Mouse (Mus musculus) embryonic facial prominence, embryonic 11.5 days (tissue): Measurements from ENCODE around the gene Sit1. TPM values are rescaled to one million over a fixed set of nuclear protein-coding genes. Genes with fewer than 3 reads are reported as not detected.

Source experiments
- ATAC-seq: fragments of 200-750 bp; cut with Nextera tagmentation; replicated peaks from 2 replicates; pipeline ENCODE4 v1.8.0; 2017; ENCODE audit warnings: low read depth; ENCODE audit not compliant: insufficient number of reproducible peaks, low FRiP score, low TSS enrichment
- DNase-seq: peaks from one replicate; pipeline ENCODE4 v3.0.0-alpha.2; 2015; ENCODE audit warnings: low spot score
- H3K27ac ChIP-seq: fragments of 300-500 bp; sonication (generic); replicated peaks from 2 replicates; pipeline ENCODE4 v1.5.1; 2014; ENCODE audit warnings: mild to moderate bottlenecking, low read depth, low read length, control low read depth
- H3K27me3 ChIP-seq: fragments of 300-500 bp; sonication (generic); 2 replicates; pipeline ENCODE4 v1.6.1; 2014; ENCODE audit warnings: mild to moderate bottlenecking, low read length, moderate library complexity, mixed read lengths; ENCODE audit not compliant: control insufficient read depth, insufficient read depth
- H3K36me3 ChIP-seq: fragments of 300-500 bp; sonication (generic); replicated peaks from 2 replicates; pipeline ENCODE4 v1.6.1; 2014; ENCODE audit warnings: low read depth, mild to moderate bottlenecking, low read length, moderate library complexity, mixed read lengths; ENCODE audit not compliant: control insufficient read depth, insufficient read depth
- H3K4me1 ChIP-seq: fragments of 300-500 bp; sonication (generic); 2 replicates; pipeline ENCODE4 v1.6.1; 2014; ENCODE audit warnings: low read length, mixed read lengths; ENCODE audit not compliant: control insufficient read depth, insufficient read depth
- H3K4me2 ChIP-seq: fragments of 300-500 bp; sonication (generic); 2 replicates; pipeline ENCODE4 v1.6.1; 2014; ENCODE audit warnings: low read depth, mild to moderate bottlenecking, control low read depth, low read length, moderate library complexity
- H3K4me3 ChIP-seq: fragments of 300-500 bp; sonication (generic); 2 replicates; pipeline ENCODE4 v1.5.1; 2014; ENCODE audit warnings: low read depth, low read length, control low read depth
- H3K9ac ChIP-seq: fragments of 300-500 bp; sonication (generic); replicated peaks from 2 replicates; pipeline ENCODE4 v1.6.1; 2014; ENCODE audit warnings: mild to moderate bottlenecking, control low read depth, low read length
- H3K9me3 ChIP-seq: fragments of 300-500 bp; sonication (generic); replicated peaks from 2 replicates; pipeline ENCODE4 v1.6.1; 2016; ENCODE audit warnings: mild to moderate bottlenecking, low read length, inconsistent platforms, mixed read lengths; ENCODE audit not compliant: control insufficient read depth
- WGBS: fragments of 180-500 bp; shearing (Covaris S2); extraction: QIAGEN DNeasy Blood & Tissue Kit; methylation state at CpG from one replicate; pipeline ENCODE4 v1.1.7; 2014; 5-methylcytosine and 5-hydroxymethylcytosine counted together
- polyA plus RNA-seq: library from polyadenylated mRNA; unstranded; fragments of >200 nt; fragmentation: Nextera tagmentation; extraction: Ambion mirVana; gene quantifications from 2 replicates; pipeline ENCODE4 v1.2.1, GENCODE M21; 2014

The Sit1 gene
- polyA plus RNA-seq = not detected in 2 replicates

DNA sequence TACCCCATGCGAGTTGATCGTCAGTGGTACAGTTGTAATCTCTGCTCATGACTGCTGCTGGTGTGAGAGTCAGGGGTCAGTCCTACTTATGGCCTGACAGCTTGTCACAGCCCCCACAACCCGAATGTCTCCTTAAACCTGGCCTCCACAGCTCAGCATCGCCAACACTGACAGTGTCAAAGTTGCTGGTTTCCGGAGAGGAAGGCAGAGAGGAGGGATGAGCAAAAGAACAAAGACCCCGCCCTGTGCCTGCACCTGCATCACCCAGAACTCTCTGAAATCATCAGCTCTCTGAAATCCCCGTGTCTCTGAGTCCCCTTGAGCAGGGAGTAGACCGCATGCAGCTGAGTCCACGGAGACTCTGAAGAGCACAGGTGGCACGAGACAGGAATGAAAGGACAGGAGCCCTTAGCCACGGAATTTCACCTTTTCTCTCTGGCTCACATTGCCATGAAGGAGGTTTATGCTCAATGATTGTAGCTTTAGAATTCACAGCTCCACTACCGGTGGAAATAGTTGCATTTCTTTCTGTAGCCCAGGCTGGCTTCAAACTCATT is at the start of gene Sit1:
TSS of gene Sit1 (minus strand) at position 200 of the 557 bp plus-strand sequence.
- 61% methylated on average over 12 of the region's 12 CpGs for WGBS
- H3K4me1 ChIP-seq = no peaks in the 10 kb centered on the region
- H3K27ac ChIP-seq = no peak within 1 kb of the TSS
- no peaks in the 10 kb centered on the region for H3K27me3 ChIP-seq
- no peak within 1 kb of the TSS for H3K9ac ChIP-seq
- no peaks in the 10 kb centered on the region for H3K36me3 ChIP-seq
- H3K4me3 ChIP-seq = no peak within 1 kb of the TSS
- ATAC-seq (no peak), DNase-seq (no peak)
- no peak within 1 kb of the TSS for H3K4me2 ChIP-seq
- H3K9me3 ChIP-seq = no peaks in the 10 kb centered on the region

DNA sequence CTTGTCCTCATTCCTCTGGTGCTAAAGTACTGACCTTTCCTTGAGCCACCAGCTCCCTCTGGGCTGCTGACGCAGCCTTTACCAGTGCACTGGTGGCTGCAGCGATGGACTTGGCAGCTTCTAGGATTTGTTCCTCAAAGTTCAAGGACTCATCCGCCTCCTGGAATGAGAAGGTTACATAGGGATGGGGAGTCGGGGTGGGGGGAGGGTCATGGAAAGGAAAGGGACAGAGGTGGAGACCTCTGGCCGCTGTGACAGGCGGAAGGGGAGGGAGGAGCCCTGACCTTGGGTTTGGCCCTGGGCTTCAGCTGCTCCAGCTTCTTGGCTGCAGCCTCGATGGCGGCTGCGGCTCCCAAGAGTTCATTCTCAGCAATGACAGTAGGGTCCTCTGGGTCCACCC is 49.7 kb upstream of the Sit1 start:
- Histone ChIP-seq H3K9ac (no peak overlapping the region), H3K4me3 (no peak overlapping the region), H3K36me3 (peaks cover 24% of the 10 kb centered on the region), H3K27ac (no peak overlapping the region), H3K4me2 (no peak overlapping the region), H3K27me3 (no peaks in the 10 kb centered on the region), H3K9me3 (no peaks in the 10 kb centered on the region), H3K4me1 (no peaks in the 10 kb centered on the region)
- ATAC-seq (no peak), DNase-seq (no peak)
- WGBS = 80% methylated on average over 9 of the region's 9 CpGs

DNA sequence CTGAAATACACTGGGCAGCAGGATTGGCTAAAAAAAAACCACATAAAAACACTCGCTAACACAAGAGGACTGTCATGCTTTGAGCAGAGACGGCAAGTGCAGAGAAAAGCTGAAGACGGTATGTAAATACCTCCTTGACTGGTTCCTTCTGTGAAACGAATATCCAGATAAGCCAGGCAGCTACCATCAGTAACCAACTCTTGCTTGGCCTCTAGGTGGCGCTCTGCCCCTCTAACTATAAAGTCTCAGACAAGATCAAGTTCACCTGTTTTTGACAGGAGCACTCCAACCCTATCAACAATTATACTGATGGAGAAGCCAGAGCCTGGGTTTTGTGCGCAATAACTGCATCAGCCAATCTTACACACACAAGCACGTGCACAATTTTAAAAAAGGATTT is 47.0 kb upstream of the Sit1 start:
- Histone ChIP-seq H3K4me2 (no peak overlapping the region), H3K27ac (no peak overlapping the region), H3K9me3 (no peaks in the 10 kb centered on the region), H3K4me1 (no peaks in the 10 kb centered on the region), H3K27me3 (no peaks in the 10 kb centered on the region), H3K36me3 (peaks cover 17% of the 10 kb centered on the region), H3K4me3 (no peak overlapping the region), H3K9ac (no peak overlapping the region)
- DNase-seq (peak; percentile 80), ATAC-seq (no peak)
- WGBS = 25% methylated on average over 7 of the region's 7 CpGs

DNA sequence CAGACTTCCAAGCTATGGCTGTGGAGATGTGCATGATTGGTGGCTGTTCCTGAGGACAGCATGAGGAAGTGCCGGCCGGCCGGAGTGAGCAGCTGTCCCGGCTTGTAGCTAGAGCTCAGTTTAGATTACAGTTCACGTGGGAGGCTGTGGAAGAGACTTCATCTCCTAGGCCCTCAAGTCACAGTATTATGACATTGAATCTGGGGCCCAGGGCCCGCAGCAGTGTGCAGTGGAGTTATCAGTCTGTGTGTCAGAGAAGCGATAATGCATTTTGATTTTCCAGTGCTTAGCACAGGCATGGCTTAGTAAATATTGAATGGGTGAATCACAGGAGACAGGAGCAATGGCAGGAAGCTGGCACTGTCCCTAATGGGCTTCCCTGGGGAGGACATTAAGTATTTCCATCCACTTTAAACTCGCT is 46.6 kb upstream of the Sit1 start:
- ATAC-seq (no peak), DNase-seq (no peak)
- Histone ChIP-seq H3K4me3 (no peak overlapping the region), H3K36me3 (peaks cover 13% of the 10 kb centered on the region), H3K27me3 (no peaks in the 10 kb centered on the region), H3K9ac (no peak overlapping the region), H3K4me2 (no peak overlapping the region), H3K27ac (no peak overlapping the region), H3K9me3 (no peaks in the 10 kb centered on the region), H3K4me1 (no peaks in the 10 kb centered on the region)
- 68% methylated on average over 8 of the region's 8 CpGs for WGBS

DNA sequence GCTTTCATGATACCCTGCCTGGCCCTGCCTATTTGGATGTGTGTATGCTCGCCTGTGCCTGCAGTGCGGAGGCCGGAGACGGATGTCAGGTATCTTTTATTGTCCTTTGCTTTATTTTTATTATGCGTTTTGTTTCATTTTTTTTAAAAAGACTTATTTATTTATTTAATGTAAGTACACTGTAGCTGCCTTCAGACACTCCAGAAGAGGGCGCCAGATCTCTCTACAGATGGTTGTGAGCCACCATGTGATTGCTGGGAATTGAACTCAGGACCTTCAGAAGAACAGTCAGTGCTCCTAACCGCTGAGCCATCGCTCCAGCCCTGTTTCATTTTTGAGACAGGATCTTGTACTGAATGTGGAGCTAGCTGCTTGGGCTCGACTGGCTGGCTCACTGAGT is 45.0 kb upstream of the Sit1 start:
- 74% methylated on average over 9 of the region's 9 CpGs for WGBS
- Histone ChIP-seq H3K27ac (no peak overlapping the region), H3K36me3 (peaks cover 7% of the 10 kb centered on the region), H3K4me2 (no peak overlapping the region), H3K27me3 (peaks cover 9% of the 10 kb centered on the region), H3K4me1 (peaks cover under 1% of the 10 kb centered on the region; the same call in 1 of the 2 replicates), H3K4me3 (no peak overlapping the region), H3K9me3 (no peaks in the 10 kb centered on the region), H3K9ac (no peak overlapping the region)
- no peak for DNase-seq
- ATAC-seq = no peak

DNA sequence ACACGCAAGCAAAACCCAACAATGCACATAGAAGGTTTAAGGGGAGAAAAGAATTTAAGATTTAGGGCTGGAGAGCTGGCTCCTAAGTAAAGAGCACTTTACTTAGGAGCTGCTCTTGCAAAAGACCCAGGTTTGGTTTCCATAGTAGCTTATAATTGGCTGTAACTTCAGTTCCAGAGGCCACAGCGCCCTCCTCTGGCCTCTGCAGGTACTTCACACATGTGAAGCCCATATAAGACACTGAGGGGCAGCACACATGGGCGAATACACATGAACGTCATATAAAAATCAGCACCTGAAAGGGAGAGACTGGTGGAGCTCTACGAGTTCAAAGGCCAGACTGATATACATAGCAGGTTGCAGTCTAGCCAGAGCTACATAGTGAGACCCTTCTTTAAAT is 44.3 kb upstream of the Sit1 start:
- no peak overlapping the region for H3K9ac ChIP-seq
- H3K36me3 ChIP-seq = peaks cover 3% of the 10 kb centered on the region
- no peaks in the 10 kb centered on the region for H3K9me3 ChIP-seq
- DNase-seq (no peak), ATAC-seq (no peak)
- no peak overlapping the region for H3K4me3 ChIP-seq
- WGBS = 64% methylated on average over 5 of the region's 5 CpGs
- peaks cover 12% of the 10 kb centered on the region for H3K27me3 ChIP-seq
- H3K4me1 ChIP-seq = peaks cover 2% of the 10 kb centered on the region; the same call in 1 of the 2 replicates
- H3K4me2 ChIP-seq = no peak overlapping the region
- H3K27ac ChIP-seq = no peak overlapping the region

DNA sequence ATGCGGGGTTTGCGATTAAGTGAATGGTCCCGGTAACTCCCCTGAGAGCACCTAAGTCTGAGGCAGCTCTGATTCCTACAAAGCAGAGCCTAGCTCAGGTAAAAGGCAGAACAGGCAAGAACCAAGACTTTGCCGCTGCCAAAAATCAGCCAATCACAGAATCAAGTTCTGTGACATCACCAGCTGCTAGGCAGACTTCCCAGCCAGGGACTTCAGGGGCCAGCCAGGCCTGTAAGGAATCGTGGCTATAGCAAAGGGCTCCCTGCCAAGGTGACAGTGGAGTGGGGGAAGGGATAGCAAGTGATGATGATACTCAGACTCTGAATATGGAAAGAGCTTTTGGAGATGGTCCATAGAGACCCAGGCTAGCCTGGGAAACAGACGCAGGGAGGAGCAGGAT is 36.4 kb upstream of the Sit1 start:
- peaks cover 2% of the 10 kb centered on the region; the same call in 1 of the 2 replicates for H3K4me1 ChIP-seq
- H3K36me3 ChIP-seq = no peaks in the 10 kb centered on the region
- H3K27ac ChIP-seq = no peak overlapping the region
- H3K4me3 ChIP-seq = no peak overlapping the region
- peaks cover 16% of the 10 kb centered on the region for H3K27me3 ChIP-seq
- ATAC-seq (0 out of 2 replicates have a peak, but pooled peaks have one; percentile 14), DNase-seq (peak; percentile 90)
- H3K4me2 ChIP-seq = 0 out of 2 replicates have a peak overlapping the region, but pooled peaks have one; percentile 5
- no peaks in the 10 kb centered on the region for H3K9me3 ChIP-seq
- WGBS = 12% methylated on average over 6 of the region's 6 CpGs
- H3K9ac ChIP-seq = no peak overlapping the region

DNA sequence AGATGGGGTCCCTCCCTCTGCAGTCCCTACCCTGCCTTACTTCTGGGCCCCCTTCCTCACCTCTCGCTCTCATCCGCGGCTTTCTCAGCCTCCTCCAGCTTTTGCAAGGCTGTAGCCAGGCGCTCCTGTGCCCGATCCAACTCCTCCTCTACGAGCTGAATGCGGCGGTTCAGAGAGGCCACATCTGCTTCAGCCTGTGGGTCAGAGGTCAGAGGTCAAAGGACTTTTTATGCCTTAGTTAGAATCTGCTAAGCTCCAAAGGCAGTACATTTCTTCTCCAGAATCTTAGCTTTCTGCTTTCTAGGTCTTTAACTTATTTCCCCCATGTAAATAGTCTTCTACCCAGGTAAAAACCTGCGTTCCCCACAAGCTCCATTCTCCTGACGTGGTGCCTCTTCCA is 36.0 kb upstream of the Sit1 start:
- no peaks in the 10 kb centered on the region for H3K36me3 ChIP-seq
- DNase-seq = no peak
- H3K9ac ChIP-seq = no peak overlapping the region
- H3K4me1 ChIP-seq = peaks cover 2% of the 10 kb centered on the region; the same call in 1 of the 2 replicates
- no peaks in the 10 kb centered on the region for H3K9me3 ChIP-seq
- no peak overlapping the region for H3K27ac ChIP-seq
- 16% methylated on average over 10 of the region's 10 CpGs for WGBS
- peaks cover 16% of the 10 kb centered on the region for H3K27me3 ChIP-seq
- no peak overlapping the region for H3K4me3 ChIP-seq
- H3K4me2 ChIP-seq = 0 out of 2 replicates have a peak overlapping the region, but pooled peaks have one; percentile 5
- no peak for ATAC-seq
